Mouse (Mus musculus) thymus, adult 18-20 months (tissue): ENCODE measurements around the gene Kat5.

Experiments used
- DNase-seq, 2 experiments: peaks; one replicate each; pipeline ENCODE4 v3.0.0; 2022; ENCODE audit warnings: mixed read lengths in 2 of 2

The Kat5 gene

DNA sequence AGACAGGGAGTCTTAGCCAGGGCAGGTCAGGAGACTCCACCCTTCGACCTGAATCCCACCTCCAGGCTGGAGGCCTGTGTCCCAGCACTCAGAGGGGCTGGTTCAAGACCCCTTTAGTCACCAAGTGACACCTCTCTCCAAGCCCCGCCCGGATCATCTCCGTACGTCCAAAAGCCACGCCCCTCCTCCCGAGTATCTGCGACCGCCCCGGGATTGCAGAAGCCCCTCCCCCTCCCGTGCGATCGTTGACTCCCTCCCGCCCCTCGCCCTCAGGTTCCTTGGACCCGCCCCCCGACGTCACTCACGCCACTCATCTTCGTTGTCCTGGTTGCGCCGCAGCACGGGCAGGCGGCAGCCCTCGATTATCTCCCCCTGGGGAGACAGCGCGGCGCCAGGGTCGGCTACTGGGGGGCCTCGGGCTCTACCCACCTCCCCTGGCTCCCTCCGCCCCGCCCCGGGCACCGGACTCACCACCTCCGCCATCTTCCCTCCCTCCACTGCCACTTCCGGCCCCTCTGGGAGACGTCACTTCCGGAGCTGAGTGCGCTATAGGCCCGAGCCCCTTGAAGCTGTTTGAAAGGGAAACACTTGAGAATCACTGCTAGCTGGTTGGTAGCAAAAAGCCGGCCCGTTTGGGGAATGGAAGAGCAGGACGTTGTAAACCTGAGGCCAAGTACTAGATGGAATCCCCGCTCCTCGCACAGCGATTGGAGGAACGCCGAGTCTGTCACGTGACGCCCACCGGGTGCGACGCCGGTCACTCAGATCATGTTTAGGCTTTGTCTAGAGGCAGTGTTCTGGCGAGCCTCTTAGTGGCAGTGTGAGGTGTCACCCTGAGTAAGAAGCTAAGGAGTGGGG lies at the start of gene Kat5:
Gene Kat5, minus strand, starts transcription at position 691 of the 858 bp plus-strand sequence.
- DNase-seq = peak; percentile 80 to 89

DNA sequence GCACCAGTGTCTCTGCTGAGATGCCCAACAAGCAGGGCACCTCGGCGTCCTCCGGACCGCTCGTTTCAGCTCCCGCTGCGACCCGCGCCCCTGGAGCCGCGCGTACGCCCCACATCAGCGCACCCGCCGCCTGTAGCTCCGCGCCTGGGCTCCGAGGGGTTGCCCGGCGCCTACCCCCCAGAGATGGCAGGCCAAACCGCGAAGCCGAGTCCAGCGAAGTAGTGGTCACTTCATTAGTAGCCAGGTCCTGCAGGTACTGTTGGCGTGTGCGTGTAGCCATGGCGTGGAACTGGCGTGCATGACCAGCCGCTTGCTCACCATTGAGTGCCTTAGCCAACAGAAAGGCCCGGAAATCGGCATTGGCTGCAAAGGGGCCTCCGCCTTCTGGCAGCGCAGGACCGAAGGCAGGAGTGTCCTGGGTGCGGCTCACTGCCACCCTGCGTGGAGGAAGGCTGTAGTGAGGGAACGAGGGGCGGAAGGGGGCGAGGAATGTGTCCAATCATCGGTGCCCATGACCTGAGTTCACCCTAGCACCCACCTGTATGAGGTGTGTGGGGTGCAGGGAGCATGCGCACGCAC lies 44.8 kb upstream of the Kat5 start:
- no peak for DNase-seq

DNA sequence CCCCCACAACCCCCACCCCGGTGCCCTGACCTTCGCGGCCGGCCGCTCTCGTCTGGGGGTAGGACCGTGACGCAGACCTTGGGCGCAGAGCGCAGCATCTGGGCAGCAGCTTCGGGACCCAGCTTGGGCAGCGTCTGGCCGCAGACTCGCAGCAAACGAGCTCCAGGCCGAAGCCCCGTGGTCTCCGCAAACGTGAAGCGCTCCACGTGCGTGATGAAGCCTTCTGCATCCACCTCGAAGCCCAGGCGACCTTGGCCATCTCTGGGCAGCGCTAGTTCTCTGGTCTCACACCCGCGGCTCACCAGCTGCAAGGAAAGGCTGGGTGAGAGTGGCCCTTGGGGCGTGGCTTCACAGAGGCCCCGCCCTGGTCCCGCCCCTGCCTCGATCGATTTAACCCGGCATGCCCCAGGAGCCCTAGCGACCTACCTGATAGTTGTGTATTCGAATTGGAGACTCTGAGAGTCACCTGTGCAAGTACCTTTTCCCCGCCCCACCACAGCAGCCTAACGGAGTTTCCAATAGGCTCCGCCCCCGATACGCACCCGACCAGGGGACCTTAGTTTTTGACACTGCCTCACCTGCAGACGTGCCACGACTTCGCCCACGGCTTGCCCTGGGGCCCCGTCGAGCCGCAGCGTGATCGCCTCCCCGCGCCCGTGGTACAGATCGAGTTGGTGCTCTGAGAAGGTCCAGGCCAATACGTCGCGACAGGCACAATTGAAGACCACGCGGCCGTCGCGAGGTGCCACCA lies 44.1 kb upstream of the Kat5 start:
- DNase-seq = no peak

DNA sequence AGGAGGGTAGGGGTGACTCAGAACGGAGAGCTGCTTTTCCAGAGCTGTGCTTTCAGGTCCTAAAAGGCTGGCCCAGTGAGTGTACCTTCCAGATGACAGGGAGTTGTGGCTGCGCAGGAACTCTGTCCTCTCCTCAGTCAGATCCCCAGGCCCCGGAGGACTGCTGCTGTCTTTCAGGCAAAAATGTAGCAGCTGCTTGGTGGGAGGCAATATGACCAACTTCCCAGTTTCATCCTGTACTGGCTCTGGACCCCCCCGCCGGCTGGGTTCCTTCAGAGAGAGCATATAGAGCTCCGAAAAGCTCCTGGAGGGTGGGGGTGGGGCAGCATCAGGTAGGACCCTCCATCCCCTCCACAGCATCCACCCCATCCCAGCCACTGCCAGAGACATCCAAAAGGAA lies 42.5 kb upstream of the Kat5 start:
- no peak for DNase-seq

DNA sequence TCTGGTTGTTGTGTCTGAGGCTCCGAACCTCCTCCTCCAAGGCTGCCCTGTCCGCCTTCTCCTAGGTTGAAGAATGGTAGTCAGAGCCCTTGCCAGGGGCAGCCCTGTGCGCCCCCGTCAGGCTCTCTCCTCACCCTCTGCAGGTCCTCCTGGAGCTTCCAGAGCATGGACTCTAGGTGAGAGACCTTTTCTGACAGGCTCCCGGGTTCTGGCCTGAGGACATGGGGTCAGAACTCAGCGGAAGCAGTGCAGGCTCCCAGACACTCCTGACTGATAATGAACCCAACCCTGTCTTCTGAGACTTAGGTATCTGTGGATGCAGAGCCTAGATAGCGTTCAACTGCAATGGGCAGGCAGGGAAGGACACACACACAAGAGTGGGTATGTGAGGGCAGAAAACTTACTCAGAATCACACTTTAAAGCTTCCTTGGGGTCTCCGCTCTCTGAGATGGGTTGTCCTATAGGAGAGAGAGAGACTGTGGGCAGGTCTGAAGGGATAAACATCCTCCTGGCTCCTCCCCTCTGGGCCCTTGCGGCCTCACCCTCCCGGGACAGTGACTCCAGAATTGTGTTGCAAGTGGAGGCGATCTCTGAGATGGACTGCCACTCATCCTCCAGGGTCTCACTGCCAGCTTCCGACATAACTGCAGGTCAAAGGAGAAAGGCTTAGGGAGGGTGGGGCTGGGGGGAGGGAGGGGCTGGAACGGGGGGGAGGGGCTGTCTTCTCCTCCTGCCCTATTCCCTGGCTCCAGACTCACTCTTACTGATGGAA lies 41.7 kb upstream of the Kat5 start:
- DNase-seq = no peak

DNA sequence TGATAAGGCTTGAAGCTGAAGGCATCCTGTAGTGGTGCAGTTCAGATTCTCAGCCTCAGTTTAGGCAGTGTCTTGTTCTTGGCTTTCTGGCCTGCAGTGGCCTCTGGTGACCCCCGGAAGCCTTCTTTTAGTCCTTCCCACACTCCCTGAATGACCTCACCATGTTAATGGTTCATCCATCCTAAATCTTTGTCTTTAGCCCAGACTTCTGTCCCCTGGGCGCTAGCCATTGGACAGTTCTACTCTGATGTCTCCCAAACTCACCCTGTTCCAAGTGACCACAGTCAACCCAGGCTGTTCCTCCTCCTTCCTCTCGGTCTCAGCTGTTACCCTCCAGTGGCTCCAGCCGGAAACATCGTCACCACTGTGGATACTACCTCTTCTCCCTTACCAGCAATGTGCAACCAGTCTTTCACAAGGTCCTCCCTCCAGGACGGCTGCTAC lies 39.3 kb upstream of the Kat5 start:
- DNase-seq = no peak

DNA sequence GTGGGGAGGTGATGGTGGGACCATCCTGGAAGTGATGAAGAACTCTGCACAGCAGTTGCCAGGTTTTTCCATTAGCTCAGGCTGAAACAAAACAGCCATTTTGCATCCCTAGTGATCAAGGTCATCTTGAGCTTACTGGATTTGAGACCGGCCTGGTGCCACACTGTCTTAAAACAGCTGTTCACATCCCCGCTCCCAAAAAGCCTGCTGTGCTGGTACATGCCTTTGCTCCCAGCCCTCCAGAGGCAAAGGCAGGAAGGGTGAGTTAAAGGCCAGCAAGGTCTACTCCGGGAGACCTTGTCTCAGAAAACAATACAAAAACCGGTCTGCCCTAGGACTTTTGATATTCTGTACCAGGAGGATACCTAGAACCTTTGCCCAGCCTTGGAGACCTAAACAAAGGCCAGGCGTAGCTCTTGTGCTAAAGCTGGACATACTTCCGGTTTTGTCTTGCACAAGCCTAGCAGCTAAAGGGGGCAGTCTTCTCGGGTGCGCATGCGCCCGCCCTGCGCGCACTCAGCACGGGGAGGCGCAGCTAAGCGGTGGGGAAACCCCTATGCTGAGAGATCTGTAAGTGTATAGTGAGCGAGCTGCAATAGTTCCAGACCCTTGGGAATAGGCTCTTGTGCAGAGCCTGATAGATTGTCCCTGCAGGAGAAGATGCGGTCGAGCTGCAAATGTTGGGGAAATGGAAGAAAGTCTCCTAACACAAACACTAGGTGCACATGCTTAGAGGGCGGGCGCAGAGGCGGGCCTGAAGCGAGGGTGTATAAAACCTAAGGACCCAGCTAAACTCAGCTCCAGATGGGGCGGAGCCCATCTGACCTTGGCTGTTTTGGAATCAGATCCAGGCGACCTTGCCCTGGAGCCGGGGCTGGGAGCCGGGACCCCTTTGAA lies 38.6 kb upstream of the Kat5 start:
- DNase-seq = peak; percentile 77 to 84

DNA sequence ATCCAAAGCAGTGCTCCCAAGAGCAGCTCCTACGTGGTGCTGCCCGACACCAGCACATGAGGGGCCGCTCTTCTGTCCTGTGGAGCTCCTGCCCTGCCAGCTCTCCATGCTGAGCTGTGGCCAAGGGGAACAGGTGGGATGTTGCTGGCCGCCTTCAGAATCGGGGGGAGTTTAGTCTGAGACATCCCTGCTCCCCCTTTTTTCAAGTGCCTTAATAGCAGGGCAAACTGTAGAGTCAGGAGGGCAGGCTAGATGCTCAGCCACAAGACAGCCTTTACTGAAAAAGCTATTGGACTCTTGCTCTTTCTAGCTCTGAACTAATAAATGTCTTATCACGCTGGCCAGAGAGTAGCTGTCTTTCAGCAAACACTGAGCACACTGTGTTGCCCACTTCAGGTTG lies 37.8 kb upstream of the Kat5 start:
- no peak for DNase-seq

DNA sequence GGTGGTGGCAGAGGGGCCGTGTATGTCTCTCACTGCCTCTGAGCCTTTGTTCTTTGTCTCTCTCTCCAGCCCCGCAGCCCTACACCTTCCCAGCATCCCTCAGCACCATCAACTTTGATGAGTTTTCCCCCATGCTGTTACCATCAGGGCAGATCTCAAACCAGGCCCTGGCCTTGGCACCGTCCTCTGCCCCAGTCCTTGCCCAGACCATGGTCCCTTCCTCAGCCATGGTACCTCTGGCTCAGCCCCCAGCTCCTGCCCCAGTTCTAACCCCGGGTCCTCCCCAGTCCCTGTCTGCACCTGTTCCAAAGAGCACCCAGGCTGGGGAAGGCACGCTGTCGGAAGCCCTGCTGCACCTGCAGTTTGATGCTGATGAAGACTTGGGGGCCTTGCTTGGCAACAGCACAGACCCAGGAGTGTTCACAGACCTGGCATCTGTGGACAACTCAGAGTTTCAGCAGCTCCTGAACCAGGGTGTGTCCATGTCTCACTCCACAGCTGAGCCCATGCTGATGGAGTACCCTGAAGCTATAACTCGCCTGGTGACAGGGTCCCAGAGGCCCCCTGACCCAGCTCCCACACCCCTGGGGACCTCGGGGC lies 36.8 kb upstream of the Kat5 start:
- DNase-seq = no peak

DNA sequence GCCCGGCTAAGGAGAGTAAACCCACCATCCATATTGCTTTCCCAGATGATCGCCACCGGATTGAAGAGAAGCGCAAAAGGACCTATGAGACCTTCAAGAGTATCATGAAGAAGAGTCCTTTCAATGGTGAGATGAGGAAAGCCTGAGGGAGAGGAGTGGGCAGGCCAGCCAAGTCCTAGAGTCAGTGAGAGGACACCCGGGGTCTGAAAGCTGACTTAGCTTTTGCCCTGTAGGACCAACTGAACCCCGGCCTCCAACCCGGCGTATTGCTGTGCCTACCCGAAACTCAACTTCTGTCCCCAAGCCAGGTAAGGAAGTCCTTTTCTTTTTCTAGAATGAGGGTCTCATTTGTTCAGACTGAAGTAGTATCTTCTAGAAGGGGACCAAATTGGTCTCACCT lies 35.2 kb upstream of the Kat5 start:
- DNase-seq = no peak

DNA sequence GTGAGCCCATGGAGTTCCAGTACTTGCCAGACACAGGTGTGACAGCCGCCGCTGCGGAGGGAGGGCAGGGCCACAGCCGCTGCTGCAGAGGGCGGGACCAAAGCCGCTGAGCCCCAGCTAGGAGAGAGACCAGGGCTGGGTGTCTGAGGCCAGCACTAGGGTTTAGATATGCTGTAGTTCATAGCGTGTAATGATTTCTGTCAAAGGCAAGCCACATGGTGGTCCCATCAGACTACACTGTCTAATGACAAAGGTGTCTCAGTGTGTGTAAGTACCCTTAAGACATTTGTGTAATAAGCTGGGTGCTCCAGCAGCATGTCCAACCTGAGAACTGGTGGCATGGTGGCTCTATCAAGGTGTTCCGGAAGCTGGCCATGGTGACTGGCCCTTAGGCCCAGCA lies 31.6 kb upstream of the Kat5 start:
- no peak for DNase-seq

DNA sequence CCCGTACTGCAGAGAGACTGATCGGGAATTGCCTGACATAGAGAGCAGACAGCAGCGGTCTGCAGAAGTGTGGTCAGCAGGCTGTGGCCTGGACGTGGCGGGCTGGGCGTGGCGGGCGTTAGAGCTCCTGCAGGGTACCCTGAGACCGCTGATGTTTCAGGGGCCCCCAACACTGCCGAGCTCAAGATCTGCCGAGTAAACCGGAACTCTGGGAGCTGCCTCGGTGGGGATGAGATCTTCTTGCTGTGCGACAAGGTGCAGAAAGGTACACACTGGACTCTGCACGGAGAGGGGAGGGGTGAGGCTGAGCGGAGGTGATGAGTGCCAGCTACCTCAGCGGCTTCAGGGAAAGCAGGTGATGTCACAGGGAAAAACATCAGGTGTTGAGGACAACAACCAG lies 31.0 kb upstream of the Kat5 start:
- DNase-seq = no peak

DNA sequence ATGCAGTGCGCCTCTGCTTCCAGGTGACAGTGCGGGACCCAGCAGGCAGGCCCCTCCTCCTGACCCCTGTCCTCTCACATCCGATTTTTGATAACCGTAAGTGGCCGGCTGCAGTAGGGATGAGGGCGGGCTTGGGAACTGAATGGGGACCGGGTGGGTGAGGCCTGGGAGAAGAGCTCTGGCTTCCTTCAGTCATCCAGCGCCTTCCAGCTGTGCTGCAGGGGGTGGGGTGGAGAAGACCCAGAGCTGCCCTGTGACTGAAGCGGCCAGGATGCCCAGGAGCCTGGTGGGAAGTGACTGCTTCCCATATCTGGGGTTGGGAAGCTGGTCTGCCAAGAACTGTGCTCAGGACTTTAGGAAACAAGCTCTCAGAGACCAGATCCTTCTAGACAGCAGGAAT lies 30.3 kb upstream of the Kat5 start:
- DNase-seq = no peak

DNA sequence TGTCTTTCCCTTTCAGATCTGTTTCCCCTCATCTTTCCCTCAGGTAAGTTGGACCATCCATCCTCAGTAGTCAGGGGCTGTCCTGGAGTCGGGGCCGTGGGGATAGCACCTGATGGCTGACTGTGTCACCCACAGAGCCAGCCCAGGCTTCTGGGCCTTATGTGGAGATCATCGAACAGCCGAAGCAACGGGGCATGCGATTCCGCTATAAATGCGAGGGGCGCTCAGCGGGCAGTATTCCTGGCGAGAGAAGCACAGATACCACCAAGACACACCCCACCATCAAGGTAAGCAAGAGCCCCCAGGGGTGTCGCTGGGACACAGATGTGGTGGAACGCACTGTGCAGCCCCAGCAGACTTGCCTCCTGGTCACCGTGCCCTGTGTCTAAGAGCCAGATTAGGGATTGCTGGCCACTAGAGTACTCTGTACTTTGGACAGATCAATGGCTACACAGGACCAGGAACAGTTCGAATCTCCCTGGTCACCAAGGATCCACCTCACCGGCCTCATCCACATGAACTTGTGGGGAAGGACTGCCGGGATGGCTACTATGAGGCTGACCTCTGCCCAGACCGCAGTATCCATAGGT lies 28.5 kb upstream of the Kat5 start:
- DNase-seq = peak in 1 of 2 experiments; percentile 18

DNA sequence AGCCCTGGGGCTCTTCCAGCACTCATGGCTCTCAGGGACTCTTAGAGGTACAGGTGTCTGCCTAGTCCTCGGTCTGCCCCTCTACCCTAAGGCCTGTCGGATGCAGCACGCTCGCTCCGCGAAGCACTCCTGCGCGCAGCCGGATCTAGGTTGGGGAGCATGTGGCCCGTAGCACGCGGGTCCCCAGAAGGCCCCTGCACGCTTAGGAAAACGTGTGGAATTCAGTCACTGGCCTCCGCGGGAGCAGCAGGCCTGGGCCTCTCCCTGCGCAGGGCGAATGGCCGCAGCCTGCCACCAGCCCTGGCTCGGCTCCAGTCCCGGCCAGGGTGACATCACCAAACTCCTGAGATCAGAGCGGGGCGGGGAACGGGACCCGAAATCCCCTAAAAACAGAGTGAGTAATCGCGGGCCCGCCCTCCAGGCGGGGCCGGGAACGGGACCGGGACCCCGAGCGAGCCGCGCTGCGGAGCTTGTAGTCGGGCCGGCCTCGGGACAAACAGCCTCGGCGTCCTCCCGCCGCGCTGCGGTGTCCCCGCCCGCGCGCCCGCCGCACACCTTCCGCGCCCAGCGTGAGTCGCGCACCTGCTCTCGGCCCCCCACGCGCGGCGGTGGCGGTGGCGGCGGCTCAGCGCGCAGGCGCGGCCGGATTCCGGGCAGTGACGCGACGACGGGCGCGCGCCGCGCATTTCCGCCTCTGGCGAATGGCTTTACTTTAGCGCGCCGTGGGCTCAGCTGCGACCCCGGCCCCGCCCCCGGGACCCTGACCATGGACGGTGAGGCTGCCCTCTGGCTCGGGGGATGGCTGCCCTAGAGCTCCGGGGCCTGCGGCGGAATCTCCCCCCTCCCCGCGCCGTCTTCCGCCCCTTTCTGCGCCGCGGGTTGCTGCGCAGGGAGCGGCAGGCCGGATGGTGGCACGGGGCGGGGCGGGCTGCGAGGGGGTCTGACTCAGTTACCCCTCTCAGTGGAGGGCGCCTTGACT lies 27.3 kb upstream of the Kat5 start, which contains the start of gene Rela:
Gene Rela, plus strand, starts transcription at position 415 of the 979 bp plus-strand sequence.
- peak; percentile 74 to 76 for DNase-seq

DNA sequence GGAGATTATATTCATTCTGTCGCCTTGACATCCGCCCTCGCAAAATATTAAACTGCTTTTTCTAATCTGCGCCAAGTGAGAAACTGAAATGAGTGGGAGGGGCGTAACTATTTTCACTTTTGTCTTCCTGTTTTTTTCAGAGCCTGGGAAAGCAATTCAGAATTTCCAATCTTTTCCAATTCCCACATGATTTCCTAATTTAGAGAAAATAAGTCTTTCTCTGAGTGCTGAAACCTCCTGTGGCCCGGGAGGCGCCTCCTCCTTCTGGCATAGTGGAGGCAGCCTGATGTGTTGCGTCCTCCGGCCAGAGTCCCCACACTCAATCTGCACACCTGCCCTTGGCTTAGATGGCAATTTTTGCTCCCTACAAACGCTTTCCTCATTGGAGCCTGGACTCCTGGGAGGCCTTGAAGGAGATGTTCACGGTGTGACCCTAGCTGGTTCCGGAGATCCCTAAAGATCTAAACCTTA lies 26.6 kb upstream of the Kat5 start:
- DNase-seq = peak in 1 of 2 experiments; percentile 31

DNA sequence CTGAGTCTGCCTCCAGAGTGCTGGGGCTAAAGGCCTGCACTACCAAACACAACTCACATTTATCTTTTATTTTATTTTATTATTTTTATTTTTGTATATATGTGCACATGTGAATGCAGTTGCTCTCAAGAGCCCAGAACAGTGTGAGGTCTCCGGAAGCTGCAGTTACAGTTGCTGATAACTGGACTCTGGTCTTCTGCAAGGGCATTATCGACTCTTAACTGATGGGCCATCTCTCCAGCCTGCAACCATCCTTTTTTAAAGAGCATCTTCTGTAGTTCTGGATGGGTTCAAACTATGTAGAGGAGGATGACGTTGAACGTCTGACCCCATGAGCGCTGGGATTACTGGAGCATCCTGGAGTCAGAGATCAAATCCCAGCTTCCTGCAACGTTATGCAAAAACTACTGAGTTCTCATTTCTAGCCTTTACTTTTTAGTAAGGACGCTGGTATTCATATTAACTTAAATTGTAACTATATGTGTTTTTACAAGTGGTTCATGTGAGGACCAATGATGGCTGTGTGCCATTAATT lies 26.1 kb upstream of the Kat5 start:
- DNase-seq = no peak

DNA sequence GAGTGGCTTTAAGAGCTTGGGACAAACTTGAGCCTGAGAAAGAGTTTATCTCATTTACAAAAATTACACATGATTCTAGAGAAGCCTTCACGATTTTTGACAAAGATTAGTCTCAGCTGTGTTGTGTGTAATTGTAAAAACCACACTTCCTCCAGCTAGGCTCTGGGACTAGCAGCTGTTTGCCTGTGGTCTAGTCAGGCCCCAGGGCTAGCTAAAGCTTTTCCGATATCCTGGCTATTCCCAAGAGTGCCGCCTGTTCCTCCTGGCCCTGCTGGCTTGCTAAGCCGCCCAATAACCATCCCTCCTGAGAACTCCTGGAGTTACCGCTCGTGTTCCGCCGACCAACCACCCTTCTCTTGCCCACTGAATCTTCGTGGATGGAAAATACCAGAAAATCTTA lies 22.1 kb upstream of the Kat5 start:
- no peak for DNase-seq

DNA sequence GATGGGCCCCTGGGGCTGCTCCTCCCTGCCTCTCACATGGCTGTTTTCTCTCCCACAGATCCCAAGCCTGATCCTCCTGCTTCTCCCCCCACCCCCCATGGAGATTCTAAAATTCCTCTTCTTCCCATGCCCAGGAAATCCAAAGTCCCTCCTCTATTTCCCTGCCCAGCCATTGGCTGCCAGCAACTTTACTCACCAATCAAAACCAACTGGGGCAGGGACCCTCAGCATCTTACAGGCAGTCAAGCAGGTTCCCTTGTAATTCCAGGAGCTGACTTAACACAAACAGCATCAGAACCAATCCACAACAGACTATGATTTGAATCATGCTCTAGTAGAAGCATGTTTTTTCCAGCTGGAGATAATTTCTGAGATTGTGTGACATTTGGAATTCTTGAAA lies 19.9 kb upstream of the Kat5 start:
- no peak for DNase-seq
